ENCODE assay signal across 9 mouse cellular contexts in the genomic region with DNA sequence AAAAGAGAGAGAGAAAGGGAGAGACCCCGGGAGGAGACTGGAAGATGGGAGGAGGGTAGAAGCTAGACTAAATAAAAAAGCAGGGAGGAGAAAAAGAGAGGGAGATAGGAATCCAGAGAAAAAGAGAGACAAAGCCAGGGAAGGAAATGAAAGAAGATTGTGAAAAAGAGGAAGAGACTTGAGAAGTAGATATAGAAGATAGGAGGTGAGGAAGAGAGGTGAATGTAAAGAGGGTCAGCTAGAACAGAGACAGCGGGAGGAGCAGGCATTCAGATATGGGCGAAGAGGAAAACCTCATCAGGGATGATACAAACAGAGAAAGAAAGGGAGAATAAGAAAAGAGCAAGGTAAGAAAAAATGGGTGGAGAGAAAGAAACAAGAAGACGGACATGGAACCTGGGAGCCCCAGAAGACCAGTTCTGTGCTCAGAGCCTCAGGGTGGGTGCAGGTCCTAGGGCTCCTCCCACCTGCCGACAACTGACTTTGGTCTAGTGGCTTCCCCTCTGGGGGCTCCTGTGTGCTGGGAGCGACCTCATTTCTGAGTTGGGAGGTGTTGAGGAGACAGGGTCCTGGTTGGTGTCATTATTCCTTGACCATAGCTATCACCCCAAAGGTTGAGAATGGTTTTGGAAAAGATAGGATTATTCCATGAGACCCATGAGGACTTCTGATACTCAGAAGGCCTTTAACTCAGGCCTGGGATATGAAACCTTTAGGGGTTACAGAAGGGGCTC. TPM values are rescaled to one million over a fixed set of nuclear protein-coding genes. Genes with fewer than 3 reads are reported as not detected.
DNase-seq lines count a peak whose midpoint lies in the region; ATAC-seq and TF ChIP-seq lines count a peak whose summit lies in the region.
"Had no signal": no experiment of that assay in that cellular context is flagged by ENCODE, and none has a peak within 500 bp of the region (broad histone marks: within the 10 kb centered on the region; RNA-seq: fewer than 3 reads in every experiment).

No protein-coding gene starts in this region.

- 4% methylated on average over 6 of the region's 6 CpGs for WGBS in intestine, embryonic 14.5 days
- WGBS in midbrain, postnatal 0 days: 2% methylated on average over 6 of the region's 6 CpGs

- H3K27ac ChIP-seq in testis, adult 2 months (ENCODE audit: control insufficient read depth, insufficient read depth, low read depth, low read length): no peak overlapping the region; the same call in 1 of the 2 replicates
- H3K27ac ChIP-seq in intestine, embryonic 14.5 days (ENCODE audit: low read depth): peak overlapping the region; percentile 95
- H3K27ac ChIP-seq in midbrain, postnatal 0 days (ENCODE audit: low read depth, low read length): peak overlapping the region; percentile 100

- H3K4me1 ChIP-seq in testis, adult 2 months (ENCODE audit: control insufficient read depth, insufficient read depth, low read length): peaks cover 13% of the 10 kb centered on the region
- peaks cover 39% of the 10 kb centered on the region for H3K4me1 ChIP-seq in intestine, embryonic 14.5 days (replicated peaks; ENCODE audit: control insufficient read depth, insufficient read depth, low read length)
- H3K4me1 ChIP-seq in midbrain, postnatal 0 days (ENCODE audit: insufficient read depth, low read length): peaks cover 18% of the 10 kb centered on the region; the same call in 1 of the 2 replicates

- peak overlapping the region; percentile 92 for H3K4me3 ChIP-seq in testis, adult 2 months (ENCODE audit: control insufficient read depth, low read depth, low read length)
- H3K4me3 ChIP-seq in intestine, embryonic 14.5 days (ENCODE audit: low read depth, low read length): peak overlapping the region; percentile 86
- peak overlapping the region; percentile 90 for H3K4me3 ChIP-seq in midbrain, postnatal 0 days (ENCODE audit: low read depth, low read length)

- no peak for TF ChIP-seq POLR2A in testis, adult 2 months (IDR thresholded peaks at IDR 0.05; ENCODE audit: control insufficient read depth, low read depth, low read length)

- ATAC-seq in intestine, embryonic 14.5 days (replicated peaks; ENCODE audit: low FRiP score, low TSS enrichment, low read depth): no peak
- no peak for ATAC-seq in midbrain, postnatal 0 days (ENCODE audit: low FRiP score)

- H3K9ac ChIP-seq in intestine, embryonic 14.5 days (ENCODE audit: low read length): peak overlapping the region; percentile 83
- peak overlapping the region; percentile 98 for H3K9ac ChIP-seq in midbrain, postnatal 0 days (replicated peaks; ENCODE audit: low read length, poor library complexity, severe bottlenecking)

- peak overlapping the region; percentile 81 for H3K4me2 ChIP-seq in intestine, embryonic 14.5 days (ENCODE audit: low read length)
- peak overlapping the region; percentile 89 for H3K4me2 ChIP-seq in midbrain, postnatal 0 days (ENCODE audit: low read depth, low read length, poor library complexity, severe bottlenecking)

- DNase-seq in adrenal gland, postnatal 14 days: peak; percentile 16
- DNase-seq in adrenal gland, adult 8-10 months: no peak
- no peak for DNase-seq in testis, postnatal 14 days (ENCODE audit: low spot score)
- DNase-seq in intestine, embryonic 14.5 days (ENCODE audit: low spot score): no peak
- DNase-seq in midbrain, postnatal 0 days (ENCODE audit: low spot score): peak; percentile 28
- DNase-seq in embryo, embryonic 9.5 days (ENCODE audit: extremely low spot score): no peak
- DNase-seq in left cerebral cortex, adult 18-20 months (ENCODE audit: low spot score in 2 of 2): no peak

- no peaks in the 10 kb centered on the region for H3K36me3 ChIP-seq in testis, adult 2 months (ENCODE audit: control insufficient read depth, insufficient read depth, low read length)
- peaks cover 34% of the 10 kb centered on the region for H3K36me3 ChIP-seq in intestine, embryonic 14.5 days (ENCODE audit: control insufficient read depth, insufficient read depth, low read length)
- H3K36me3 ChIP-seq in midbrain, postnatal 0 days (ENCODE audit: insufficient read depth, low read length): peaks cover 4% of the 10 kb centered on the region; the same call in 1 of the 2 replicates

- TF ChIP-seq CTCF in testis, adult 2 months (IDR thresholded peaks at IDR 0.05; ENCODE audit: control insufficient read depth, insufficient read depth, insufficient replicate concordance, low read depth, low read length): no peak
- TF ChIP-seq CTCF in midbrain, postnatal 0 days (IDR thresholded peaks at IDR 0.05): no peak

- H3K27me3 ChIP-seq in testis, adult 2 months (ENCODE audit: control insufficient read depth, insufficient read depth, low read length): peaks cover 7% of the 10 kb centered on the region; the same call in 1 of the 2 replicates
- no peaks in the 10 kb centered on the region for H3K27me3 ChIP-seq in intestine, embryonic 14.5 days (replicated peaks; ENCODE audit: control insufficient read depth, insufficient read depth, low read length)
- H3K27me3 ChIP-seq in midbrain, postnatal 0 days (ENCODE audit: insufficient read depth, low read length): no peaks in the 10 kb centered on the region

- no peaks in the 10 kb centered on the region for H3K9me3 ChIP-seq in intestine, embryonic 14.5 days (ENCODE audit: control insufficient read depth, low read length)
- no peaks in the 10 kb centered on the region for H3K9me3 ChIP-seq in midbrain, postnatal 0 days (ENCODE audit: low read length)

RNA-seq across cellular contexts. Expression of a gene that starts 2.3 kb away (rescaled TPM):
- 51.1 and 70.1 TPM in 2 replicates for total RNA-seq in adrenal gland, postnatal 14 days (2021)
- 100 to 1,000 TPM in 2 of 4 experiments, 10 to 100 TPM in 2; 43.9 to 173 (median 91.6) TPM for total RNA-seq in adrenal gland, adult 8-10 months (2022)
- polyA plus RNA-seq in testis, adult 2 months (2012; rRNA removed): 148 and 156 TPM in 2 replicates
- polyA plus RNA-seq in intestine, embryonic 14.5 days (2014; fragmentation: Nextera tagmentation; extraction: Ambion mirVana): 27.0 and 30.3 TPM in 2 replicates
- total RNA-seq in midbrain, postnatal 0 days (2014; rRNA removed): 17.4 and 34.0 TPM in 2 replicates
- 14.1 and 16.2 TPM in 2 replicates for polyA plus RNA-seq in midbrain, postnatal 0 days (2015; fragmentation: Nextera tagmentation; extraction: Ambion mirVana)
- total RNA-seq in left cerebral cortex, adult 18-20 months (2021): 10 to 100 TPM; 81.6 to 81.8 TPM

RNA-seq across cellular contexts. Expression of a gene that starts 25.8 kb away (rescaled TPM):
- not detected in 2 replicates for total RNA-seq in adrenal gland, postnatal 14 days (2021)
- total RNA-seq in adrenal gland, adult 8-10 months (2022): under 1 TPM in 2 of 4 experiments, not detected in 2; 0.23 to 0.24 TPM
- polyA plus RNA-seq in testis, adult 2 months (2012; rRNA removed): not detected in 2 replicates
- 1.8 TPM in 2 replicates for polyA plus RNA-seq in intestine, embryonic 14.5 days (2014; fragmentation: Nextera tagmentation; extraction: Ambion mirVana)
- total RNA-seq in midbrain, postnatal 0 days (2014; rRNA removed): 1.1 and 1.5 TPM in 2 replicates
- 0.81 and 0.91 TPM in 2 replicates for polyA plus RNA-seq in midbrain, postnatal 0 days (2015; fragmentation: Nextera tagmentation; extraction: Ambion mirVana)
- 1 to 10 TPM in 1 of 2 experiments, under 1 TPM in 1; 0.67 to 1.4 TPM for total RNA-seq in left cerebral cortex, adult 18-20 months (2021)

RNA-seq across cellular contexts. Expression of a gene that starts 54.5 kb away (rescaled TPM):
- total RNA-seq in adrenal gland, postnatal 14 days (2021): 0.33 TPM in 1 of 2 replicates, not detected in the other
- total RNA-seq in adrenal gland, adult 8-10 months (2022): under 1 TPM in 1 of 4 experiments, not detected in 3; 0.17 TPM
- not detected in 2 replicates for polyA plus RNA-seq in testis, adult 2 months (2012; rRNA removed)
- 0.13 TPM in 1 of 2 replicates, not detected in the other for polyA plus RNA-seq in intestine, embryonic 14.5 days (2014; fragmentation: Nextera tagmentation; extraction: Ambion mirVana)
- total RNA-seq in midbrain, postnatal 0 days (2014; rRNA removed): 0.52 TPM in 1 of 2 replicates, not detected in the other
- 0.22 TPM in 1 of 2 replicates, not detected in the other for polyA plus RNA-seq in midbrain, postnatal 0 days (2015; fragmentation: Nextera tagmentation; extraction: Ambion mirVana)
- total RNA-seq in left cerebral cortex, adult 18-20 months (2021): not detected

RNA-seq across cellular contexts. Expression of a gene that starts 58.4 kb away (rescaled TPM):
- not detected in 2 replicates for total RNA-seq in adrenal gland, postnatal 14 days (2021)
- under 1 TPM in 1 of 4 experiments, not detected in 3; 0.56 TPM for total RNA-seq in adrenal gland, adult 8-10 months (2022)
- polyA plus RNA-seq in testis, adult 2 months (2012; rRNA removed): not detected in 2 replicates
- polyA plus RNA-seq in intestine, embryonic 14.5 days (2014; fragmentation: Nextera tagmentation; extraction: Ambion mirVana): 0.38 TPM in 1 of 2 replicates, not detected in the other
- total RNA-seq in midbrain, postnatal 0 days (2014; rRNA removed): 0.52 TPM in 1 of 2 replicates, not detected in the other
- polyA plus RNA-seq in midbrain, postnatal 0 days (2015; fragmentation: Nextera tagmentation; extraction: Ambion mirVana): 0.31 and 0.74 TPM in 2 replicates
- not detected for total RNA-seq in left cerebral cortex, adult 18-20 months (2021)

RNA-seq across cellular contexts. Expression of a gene that starts 58.4 kb away (rescaled TPM):
- not detected in 2 replicates for total RNA-seq in adrenal gland, postnatal 14 days (2021)
- total RNA-seq in adrenal gland, adult 8-10 months (2022): not detected
- polyA plus RNA-seq in testis, adult 2 months (2012; rRNA removed): not detected in 2 replicates
- polyA plus RNA-seq in intestine, embryonic 14.5 days (2014; fragmentation: Nextera tagmentation; extraction: Ambion mirVana): not detected in 2 replicates
- total RNA-seq in midbrain, postnatal 0 days (2014; rRNA removed): not detected in 2 replicates
- not detected in 2 replicates for polyA plus RNA-seq in midbrain, postnatal 0 days (2015; fragmentation: Nextera tagmentation; extraction: Ambion mirVana)
- not detected for total RNA-seq in left cerebral cortex, adult 18-20 months (2021)
- polyA plus RNA-seq: spleen, adult 2 months had no signal

Comparison
In these comparisons a context has a peak if more than half of its experiments do, and no peak if none do; other contexts are left out.
1. DNase-seq: peak in adrenal gland, postnatal 14 days (single experiment) and midbrain, postnatal 0 days (single experiment); none in adrenal gland, adult 8-10 months (single experiment), testis, postnatal 14 days (single experiment), intestine, embryonic 14.5 days (single experiment), embryo, embryonic 9.5 days (single experiment) and left cerebral cortex, adult 18-20 months (0 of 2).
2. Peak in every context shown above with its lines, with median percentiles within 50 percentile points of each other: H3K4me3 ChIP-seq.